Mouse (Mus musculus) hindbrain, postnatal 0 days (tissue): ENCODE results near the gene Actbl2. TPM values are rescaled to one million over a fixed set of nuclear protein-coding genes. Genes with fewer than 3 reads are reported as not detected.

Source experiments
- ATAC-seq: fragments of 200-750 bp; cut with Nextera tagmentation; 2 replicates; pipeline ENCODE4 v1.8.0; 2017; ENCODE audit warnings: mild to moderate bottlenecking, moderate TSS enrichment, moderate library complexity
- DNase-seq: peaks from one replicate; pipeline ENCODE4 v3.0.0-alpha.2; 2015; ENCODE audit warnings: low spot score
- H3K27ac ChIP-seq: fragments of 300-500 bp; sonication (generic); 2 replicates; pipeline ENCODE4 v1.5.1; 2014; ENCODE audit warnings: mild to moderate bottlenecking
- H3K27me3 ChIP-seq: fragments of 300-500 bp; sonication (generic); 2 replicates; pipeline ENCODE4 v1.6.1; 2014; ENCODE audit warnings: low read length, mixed read lengths; ENCODE audit not compliant: insufficient read depth
- H3K36me3 ChIP-seq: fragments of 300-500 bp; sonication (generic); 2 replicates; pipeline ENCODE4 v1.6.1; 2014; ENCODE audit warnings: low read length, mixed read lengths; ENCODE audit not compliant: insufficient read depth
- H3K4me1 ChIP-seq: fragments of 300-500 bp; sonication (generic); 2 replicates; pipeline ENCODE4 v1.6.1; 2014; ENCODE audit warnings: antibody characterized with exemption, low read length, mixed read lengths; ENCODE audit not compliant: insufficient read depth
- H3K4me2 ChIP-seq: fragments of 300-500 bp; sonication (generic); 2 replicates; pipeline ENCODE4 v1.6.1; 2014; ENCODE audit warnings: low read depth, mild to moderate bottlenecking, low read length, moderate library complexity, mixed read lengths
- H3K4me3 ChIP-seq: fragments of 300-500 bp; sonication (generic); 2 replicates; pipeline ENCODE4 v1.5.1; 2014; ENCODE audit warnings: low read length
- H3K9ac ChIP-seq: fragments of 300-500 bp; sonication (generic); replicated peaks from 2 replicates; pipeline ENCODE4 v1.6.1; 2014; ENCODE audit warnings: mild to moderate bottlenecking, low read length, moderate library complexity, mixed read lengths
- H3K9me3 ChIP-seq: fragments of 300-500 bp; sonication (generic); 2 replicates; pipeline ENCODE4 v1.6.1; 2016; ENCODE audit warnings: low read length, mixed read lengths
- CTCF ChIP-seq: IDR thresholded peaks from 2 replicates; pipeline ENCODE4 v1.5.1; 2016; ENCODE audit warnings: antibody characterized with exemption, control low read depth, low read depth
- WGBS: fragments of 180-500 bp; shearing (Covaris S2); extraction: QIAGEN DNeasy Blood & Tissue Kit; methylation state at CpG from one replicate; pipeline ENCODE4 v1.1.7; 2014; 5-methylcytosine and 5-hydroxymethylcytosine counted together
- polyA plus RNA-seq: library from polyadenylated mRNA; unstranded; fragments of >200 nt; fragmentation: Nextera tagmentation; extraction: Ambion mirVana; gene quantifications from 2 replicates; pipeline ENCODE4 v1.2.1, GENCODE M21; 2015
- total RNA-seq: library from RNA; depleted of rRNA; stranded (reverse); fragments of >200 nt; gene quantifications from 2 replicates; pipeline ENCODE4 v1.2.3, GENCODE M21; 2014; rRNA removed

The Actbl2 gene
- total RNA-seq (0.05 TPM in 1 of 2 replicates, not detected in the other), polyA plus RNA-seq (0.06 TPM in 1 of 2 replicates, not detected in the other)

DNA sequence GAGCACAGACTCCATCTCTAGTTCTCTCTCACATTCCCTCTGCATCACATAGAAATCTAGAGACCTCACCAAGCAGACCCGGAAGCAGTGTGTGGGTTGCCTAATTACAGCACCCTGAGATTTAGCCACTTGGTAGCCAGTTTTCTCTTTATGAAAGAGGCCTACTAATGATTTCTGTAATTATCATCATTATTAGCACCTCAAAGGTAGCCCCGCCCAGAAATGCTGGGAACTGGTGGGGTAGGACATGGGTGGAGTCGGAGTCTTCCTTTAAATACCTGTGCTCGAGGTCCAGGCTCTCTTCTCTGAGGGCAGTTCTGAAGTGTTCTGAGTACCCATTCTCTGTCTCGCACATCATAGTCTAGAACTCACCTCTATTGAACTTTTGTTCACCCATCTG, at the start of gene Actbl2:
Gene Actbl2 (plus strand): TSS at position 301 of the 400 bp plus-strand sequence.
- Histone ChIP-seq H3K9me3 (no peaks in the 10 kb centered on the region), H3K36me3 (no peaks in the 10 kb centered on the region), H3K27ac (no peak within 1 kb of the TSS), H3K4me1 (no peaks in the 10 kb centered on the region), H3K4me3 (no peak within 1 kb of the TSS), H3K9ac (no peak within 1 kb of the TSS), H3K4me2 (no peak within 1 kb of the TSS), H3K27me3 (no peaks in the 10 kb centered on the region)
- DNase-seq, result no peak
- no peak for TF ChIP-seq CTCF
- 96% methylated on average over 5 of the region's 5 CpGs for WGBS
- no peak for ATAC-seq

DNA sequence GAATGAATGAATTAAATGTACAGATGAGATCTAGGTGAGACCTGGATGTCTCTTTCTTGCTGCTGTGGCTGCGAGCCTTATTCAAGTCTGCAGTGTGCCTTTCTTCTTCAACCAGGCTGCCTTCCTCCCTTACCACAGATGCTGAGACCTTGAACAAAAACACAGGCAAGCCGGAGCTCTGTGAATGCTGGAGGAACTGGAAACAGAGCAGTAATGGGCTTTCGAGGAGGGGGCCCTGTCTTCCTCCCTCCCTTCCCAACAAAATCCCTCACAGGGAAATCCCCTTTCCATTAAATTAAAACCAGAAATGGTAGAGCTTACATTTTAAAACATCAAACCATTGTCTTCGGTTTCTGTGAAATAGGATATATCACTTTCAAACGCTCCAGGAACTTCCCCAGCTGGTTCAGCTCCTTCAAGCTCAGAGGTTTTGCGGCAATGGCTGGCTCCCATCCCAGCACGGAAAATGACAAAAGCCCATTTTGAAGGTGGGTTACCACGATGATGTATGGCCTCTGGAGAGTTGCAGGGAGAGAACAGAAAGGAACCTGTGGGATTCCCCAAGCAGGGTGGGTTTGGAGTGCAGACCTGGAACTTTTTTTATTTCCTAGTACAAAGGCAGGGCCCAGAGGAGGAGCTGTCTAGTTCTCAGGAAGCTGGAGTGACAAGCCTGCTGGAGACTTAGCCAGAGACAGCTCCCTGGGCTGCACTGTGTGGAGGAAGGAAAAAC, 44.0 kb upstream of the Actbl2 start:
- no peak for DNase-seq
- H3K4me3 ChIP-seq, result no peak overlapping the region
- no peak for ATAC-seq

DNA sequence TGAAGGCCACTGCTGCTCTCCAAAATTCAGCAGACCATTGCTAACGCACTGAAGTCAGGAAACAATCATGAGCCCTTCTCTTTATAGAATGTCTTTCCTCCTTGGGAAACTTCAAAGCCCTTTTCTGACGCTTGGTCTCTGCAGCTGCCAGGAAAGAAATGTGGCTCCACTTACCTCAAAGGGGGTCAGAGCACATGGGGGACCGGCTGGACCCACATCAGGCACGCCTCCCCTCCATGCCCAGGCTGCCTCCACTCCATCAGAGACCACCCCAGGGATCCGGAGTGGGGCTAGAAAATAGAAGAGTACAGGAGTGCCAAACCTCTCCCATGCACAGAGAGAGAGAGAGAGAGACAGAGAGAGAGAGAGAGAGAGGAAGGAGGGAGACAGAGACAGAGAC, 26.0 kb upstream of the Actbl2 start:
- H3K9ac ChIP-seq, result no peak overlapping the region
- ATAC-seq (no peak), DNase-seq (no peak)
- no peak overlapping the region for H3K4me2 ChIP-seq
- H3K36me3 ChIP-seq, result no peaks in the 10 kb centered on the region
- no peak overlapping the region for H3K27ac ChIP-seq
- WGBS, result 32% methylated on average over 5 of the region's 5 CpGs
- TF ChIP-seq CTCF, result no peak
- no peaks in the 10 kb centered on the region for H3K27me3 ChIP-seq
- no peaks in the 10 kb centered on the region for H3K9me3 ChIP-seq
- no peaks in the 10 kb centered on the region for H3K4me1 ChIP-seq
- no peak overlapping the region for H3K4me3 ChIP-seq

More for the DNA sequence above, 44.0 kb upstream of the Actbl2 start:
- 49% methylated on average over 8 of the region's 8 CpGs for WGBS
- Histone ChIP-seq H3K27ac (no peak overlapping the region), H3K9me3 (no peaks in the 10 kb centered on the region), H3K27me3 (no peaks in the 10 kb centered on the region), H3K9ac (no peak overlapping the region), H3K4me2 (no peak overlapping the region), H3K4me1 (no peaks in the 10 kb centered on the region), H3K36me3 (no peaks in the 10 kb centered on the region)
- no peak for TF ChIP-seq CTCF

DNA sequence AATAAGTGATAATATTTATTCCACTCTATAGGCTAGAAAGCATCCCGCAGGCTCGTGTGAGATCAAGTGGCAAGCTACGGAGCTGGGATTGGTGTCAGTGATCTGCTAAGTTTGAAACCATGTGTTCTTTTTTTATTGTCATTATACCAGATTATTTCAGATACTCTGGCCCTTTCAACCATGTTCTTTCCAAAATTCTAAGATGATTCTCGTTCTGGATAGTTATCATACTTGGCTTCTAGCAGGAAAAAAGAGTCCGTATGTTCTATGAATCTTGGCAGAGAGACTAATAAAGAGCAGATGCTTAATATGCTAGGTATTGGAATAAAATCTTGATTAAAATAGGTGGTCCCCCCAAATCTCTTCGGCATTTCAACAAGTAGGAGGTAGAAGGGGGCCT, 25.3 kb upstream of the Actbl2 start:
- H3K27me3 ChIP-seq, result no peaks in the 10 kb centered on the region
- 87% methylated on average over 6 of the region's 6 CpGs for WGBS
- H3K4me1 ChIP-seq, result no peaks in the 10 kb centered on the region
- DNase-seq (no peak), ATAC-seq (no peak)
- no peak overlapping the region for H3K4me2 ChIP-seq
- no peak overlapping the region for H3K9ac ChIP-seq
- H3K27ac ChIP-seq, result no peak overlapping the region
- no peak overlapping the region for H3K4me3 ChIP-seq
- no peaks in the 10 kb centered on the region for H3K9me3 ChIP-seq
- TF ChIP-seq CTCF, result no peak
- H3K36me3 ChIP-seq, result no peaks in the 10 kb centered on the region

DNA sequence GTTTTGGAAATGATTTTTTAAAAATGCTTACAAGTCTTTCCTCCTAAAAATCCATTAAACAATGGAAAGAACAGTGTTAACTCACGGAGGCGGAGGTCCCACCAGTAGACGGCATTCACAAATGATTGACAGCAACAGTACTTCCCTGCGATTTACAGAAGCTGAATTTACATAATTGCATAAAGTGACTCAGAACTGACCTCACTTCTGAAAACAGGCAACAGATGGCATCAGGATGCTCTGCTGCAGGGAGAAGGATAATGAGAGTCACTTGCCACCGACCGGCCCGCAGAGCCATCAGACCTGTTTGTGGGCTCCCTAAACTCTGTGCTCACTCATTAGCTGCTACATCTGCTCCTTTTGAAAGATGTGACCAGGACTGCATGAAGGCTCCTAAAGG, 22.4 kb upstream of the Actbl2 start:
- H3K36me3 ChIP-seq, result no peaks in the 10 kb centered on the region
- WGBS, result 33% methylated on average over 7 of the region's 7 CpGs
- no peak for ATAC-seq
- no peak overlapping the region for H3K4me3 ChIP-seq
- no peaks in the 10 kb centered on the region for H3K9me3 ChIP-seq
- no peaks in the 10 kb centered on the region for H3K27me3 ChIP-seq
- peak; percentile 28 for DNase-seq
- no peak overlapping the region for H3K27ac ChIP-seq
- no peak overlapping the region for H3K9ac ChIP-seq
- TF ChIP-seq CTCF, result no peak
- no peaks in the 10 kb centered on the region for H3K4me1 ChIP-seq
- H3K4me2 ChIP-seq, result no peak overlapping the region

DNA sequence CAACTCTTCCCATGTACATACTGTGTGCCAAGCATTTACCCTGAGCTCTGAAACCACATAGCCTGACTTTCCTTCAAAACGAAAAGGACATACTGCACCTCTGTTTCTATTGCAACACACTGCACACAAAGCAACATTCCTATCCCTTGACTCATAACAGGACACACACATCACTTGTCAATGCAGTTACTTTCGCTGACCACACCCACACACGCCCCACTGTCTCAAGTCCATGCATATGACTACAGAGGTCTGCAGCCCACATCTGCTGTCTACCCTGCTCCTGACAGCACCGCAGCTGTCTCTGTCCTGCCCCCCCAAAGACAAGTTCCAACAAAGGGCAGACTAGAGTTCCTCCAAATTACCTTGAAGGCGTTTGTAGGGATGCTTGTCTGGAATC, 21.5 kb upstream of the Actbl2 start:
- no peak for ATAC-seq
- Histone ChIP-seq H3K4me3 (no peak overlapping the region), H3K4me1 (no peaks in the 10 kb centered on the region), H3K9me3 (no peaks in the 10 kb centered on the region), H3K36me3 (no peaks in the 10 kb centered on the region), H3K27me3 (no peaks in the 10 kb centered on the region), H3K4me2 (no peak overlapping the region), H3K9ac (no peak overlapping the region), H3K27ac (no peak overlapping the region)
- DNase-seq, result no peak
- no peak for TF ChIP-seq CTCF
- 71% methylated on average over 5 of the region's 5 CpGs for WGBS

DNA sequence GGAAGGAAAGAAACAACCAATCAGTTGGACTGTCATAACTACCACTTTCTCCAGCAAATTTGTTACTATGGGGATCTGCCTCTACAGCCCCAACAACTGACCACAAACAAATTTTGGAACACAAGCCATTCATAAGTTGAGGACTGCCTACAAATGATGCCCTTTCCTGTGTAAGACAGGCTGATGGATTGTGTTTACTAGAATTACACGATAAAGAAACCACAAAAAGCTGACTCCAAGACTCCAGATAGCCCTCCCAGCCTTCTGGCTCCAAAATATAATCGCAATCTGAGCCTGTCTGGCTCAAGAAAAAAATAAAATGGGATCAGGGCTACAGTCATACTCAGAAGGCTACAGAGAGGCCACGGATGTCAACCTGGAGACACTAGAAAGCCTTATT, 20.2 kb upstream of the Actbl2 start:
- ATAC-seq, result no peak

More for the DNA sequence above, 20.2 kb upstream of the Actbl2 start:
- no peak overlapping the region for H3K4me2 ChIP-seq
- TF ChIP-seq CTCF, result no peak
- no peaks in the 10 kb centered on the region for H3K27me3 ChIP-seq
- H3K27ac ChIP-seq, result peak overlapping the region; percentile 78
- 74% methylated on average over 3 of the region's 3 CpGs for WGBS
- no peaks in the 10 kb centered on the region for H3K36me3 ChIP-seq
- no peak overlapping the region for H3K9ac ChIP-seq
- no peak for DNase-seq
- H3K4me1 ChIP-seq, result no peaks in the 10 kb centered on the region
- no peak overlapping the region for H3K4me3 ChIP-seq
- H3K9me3 ChIP-seq, result no peaks in the 10 kb centered on the region
